Mouse (Mus musculus) E14TG2a.4 (cell line): Measurements from ENCODE around the gene Mpi.

ENCODE experiments used
- H3K27me3 ChIP-seq: 2 replicates; pipeline ENCODE4 v1.6.1; 2014; ENCODE audit warnings: low read length, control low read depth; ENCODE audit not compliant: insufficient read depth
- H3K36me3 ChIP-seq: 2 replicates; pipeline ENCODE4 v1.6.1; 2014; ENCODE audit warnings: low read length, control low read depth; ENCODE audit not compliant: insufficient read depth
- H3K4me1 ChIP-seq: replicated peaks from 2 replicates; pipeline ENCODE4 v1.6.1; 2014; ENCODE audit warnings: low read depth, low read length, control low read depth
- H3K4me3 ChIP-seq: replicated peaks from 2 replicates; pipeline ENCODE4 v1.5.1; 2014; ENCODE audit warnings: mild to moderate bottlenecking, low read length
- H3K9me3 ChIP-seq: 2 replicates; pipeline ENCODE4 v1.6.1; 2014; ENCODE audit warnings: low read length, control low read depth
- CTCF ChIP-seq: conservative IDR thresholded peaks from 2 replicates; pipeline ENCODE4 v1.5.1; 2014; ENCODE audit warnings: low read length
- NANOG ChIP-seq: IDR thresholded peaks from 2 replicates; pipeline ENCODE4 v1.6.1; 2014; ENCODE audit warnings: borderline replicate concordance, low read length, mixed read lengths
- POU5F1 ChIP-seq: IDR thresholded peaks from 2 replicates; pipeline ENCODE4 v1.6.1; 2014; ENCODE audit warnings: low read length, borderline replicate concordance

The Mpi gene

DNA sequence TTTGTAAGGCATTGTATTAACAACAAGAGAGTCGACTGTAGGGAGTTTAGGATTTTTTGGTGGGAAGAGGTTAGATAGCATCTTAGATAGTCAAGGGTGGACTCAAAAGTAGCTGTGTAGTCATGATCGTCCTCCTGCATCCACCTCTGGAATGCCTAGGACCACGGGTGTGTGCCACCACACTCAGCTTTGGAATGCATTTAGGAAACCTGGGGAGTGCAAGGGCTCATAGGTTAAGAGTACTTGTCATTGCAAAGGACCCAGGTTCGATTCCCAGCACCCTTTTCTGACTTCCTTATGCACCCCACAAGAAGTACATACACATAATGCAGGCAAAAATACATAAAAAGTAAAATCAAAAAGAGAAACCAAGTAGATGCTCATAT lies 29.7 kb downstream of the Mpi start:
- Histone ChIP-seq H3K4me3 (peak overlapping the region; percentile 98), H3K9me3 (no peaks in the 10 kb centered on the region), H3K36me3 (peaks cover 46% of the 10 kb centered on the region), H3K27me3 (no peaks in the 10 kb centered on the region), H3K4me1 (peaks cover 53% of the 10 kb centered on the region)
- TF ChIP-seq CTCF (no peak), NANOG (no peak), POU5F1 (no peak)

- TF ChIP-seq CTCF = no peak
- TF ChIP-seq POU5F1 = no peak
- TF ChIP-seq NANOG = no peak
- Histone ChIP-seq H3K36me3 (peaks cover 42% of the 10 kb centered on the region), H3K27me3 (no peaks in the 10 kb centered on the region), H3K4me1 (peaks cover 53% of the 10 kb centered on the region), H3K9me3 (no peaks in the 10 kb centered on the region), H3K4me3 (peak overlapping the region; percentile 98)
These were observed 30.3 kb downstream of the Mpi start for GRCm38 (mm10) chr9:57522114-57522860.

GRCm38 (mm10) chr9:57521056-57521911 lies 31.3 kb downstream of the Mpi start, which contains the start of gene Cox5a:
TSS of gene Cox5a (plus strand) at chr9:57521274.
- Histone ChIP-seq H3K27me3 (no peaks in the 10 kb centered on the region), H3K9me3 (no peaks in the 10 kb centered on the region), H3K4me1 (peaks cover 49% of the 10 kb centered on the region), H3K36me3 (peaks cover 33% of the 10 kb centered on the region), H3K4me3 (peak within 1 kb of the TSS; percentile 98)
- no peak for TF ChIP-seq NANOG
- TF ChIP-seq CTCF = no peak

- H3K4me3 ChIP-seq = peak overlapping the region; percentile 98
- TF ChIP-seq POU5F1 = no peak
- no peak for TF ChIP-seq CTCF
- TF ChIP-seq NANOG = no peak
These were observed 32.0 kb downstream of the Mpi start for GRCm38 (mm10) chr9:57520375-57521055.

DNA sequence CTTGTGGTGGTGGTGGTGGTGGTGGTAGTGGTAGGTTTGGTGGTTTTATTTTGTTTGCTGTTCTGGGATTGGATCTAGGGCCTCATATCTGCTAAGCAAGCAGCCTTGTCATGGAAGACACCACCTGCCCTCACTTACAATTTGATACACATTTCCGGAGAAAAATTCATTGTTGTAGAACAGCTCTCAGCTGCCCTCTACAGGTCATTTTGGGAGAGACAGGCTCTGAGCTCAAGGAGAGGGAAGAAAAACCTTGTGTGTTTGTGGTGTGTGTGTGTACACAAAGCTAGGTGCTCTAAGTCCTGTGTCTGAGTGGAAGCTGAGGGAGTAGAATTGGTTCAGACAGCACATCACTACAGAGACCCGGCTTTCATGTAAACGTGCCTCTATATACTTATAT lies 35.5 kb downstream of the Mpi start:
- Histone ChIP-seq H3K4me1 (peaks cover 32% of the 10 kb centered on the region), H3K36me3 (peaks cover 8% of the 10 kb centered on the region), H3K4me3 (no peak overlapping the region), H3K27me3 (no peaks in the 10 kb centered on the region), H3K9me3 (no peaks in the 10 kb centered on the region)
- TF ChIP-seq CTCF (peak; percentile 86), POU5F1 (no peak)

More at GRCm38 (mm10) chr9:57520375-57521055, 32.0 kb downstream of the Mpi start:
- Histone ChIP-seq H3K27me3 (no peaks in the 10 kb centered on the region), H3K36me3 (peaks cover 25% of the 10 kb centered on the region), H3K9me3 (no peaks in the 10 kb centered on the region), H3K4me1 (peaks cover 42% of the 10 kb centered on the region)

DNA sequence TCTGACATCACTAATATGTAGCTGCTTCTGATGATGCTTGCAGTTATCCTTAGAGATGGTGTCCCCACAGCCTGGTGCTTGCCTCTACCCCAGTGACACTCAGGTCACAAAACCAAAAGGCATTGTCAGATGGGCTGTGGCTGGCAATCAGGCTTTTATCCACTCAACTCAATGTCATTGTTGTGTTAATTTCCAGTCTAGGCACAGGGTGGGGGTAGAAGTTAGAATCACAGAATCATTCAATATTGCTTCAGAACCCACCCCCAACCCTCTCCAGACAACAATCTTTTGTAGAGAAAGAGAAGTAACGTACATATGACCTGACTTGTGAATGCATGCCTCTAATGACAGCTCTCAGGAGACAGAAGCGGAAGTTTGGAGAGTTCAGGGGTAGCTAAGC lies 42.0 kb downstream of the Mpi start:
- H3K4me3 ChIP-seq = peak overlapping the region; percentile 51
- H3K4me1 ChIP-seq = peaks cover 63% of the 10 kb centered on the region
- TF ChIP-seq POU5F1 (0 out of 2 replicates have a peak, but pooled peaks have one; percentile 55), CTCF (no peak), NANOG (peak; percentile 87)
- no peaks in the 10 kb centered on the region for H3K9me3 ChIP-seq
- H3K36me3 ChIP-seq = peaks cover 3% of the 10 kb centered on the region; the same call in 1 of the 2 replicates
- H3K27me3 ChIP-seq = no peaks in the 10 kb centered on the region

GRCm38 (mm10) chr9:57505700-57506099 lies 46.9 kb downstream of the Mpi start:
- Histone ChIP-seq H3K27me3 (0 out of 2 replicates have a peak, but pooled peaks cover 2% of the 10 kb centered on the region), H3K9me3 (no peaks in the 10 kb centered on the region), H3K4me1 (peaks cover 72% of the 10 kb centered on the region), H3K36me3 (peaks cover 6% of the 10 kb centered on the region), H3K4me3 (peak overlapping the region; percentile 88)
- no peak for TF ChIP-seq CTCF
- TF ChIP-seq POU5F1 = no peak
- TF ChIP-seq NANOG = no peak

DNA sequence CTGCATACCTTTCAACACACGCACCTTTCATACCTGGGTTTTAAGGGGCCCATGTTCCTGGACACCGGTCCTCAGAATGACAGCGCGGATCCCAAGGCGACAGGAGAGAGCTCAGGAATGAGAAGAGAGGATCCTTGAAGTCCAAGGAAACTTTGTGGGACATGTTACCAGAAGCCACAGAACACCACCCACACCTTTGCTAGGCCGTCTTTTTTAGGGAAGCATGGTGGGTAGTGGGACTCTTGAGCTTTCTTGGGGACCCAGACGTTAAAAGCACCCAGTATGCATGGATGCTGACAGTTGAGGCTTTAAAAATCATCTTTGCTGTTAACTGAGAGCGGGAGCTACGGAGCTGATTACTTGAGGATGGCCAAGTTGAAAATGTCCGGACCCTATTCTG lies 47.7 kb downstream of the Mpi start:
- peaks cover 12% of the 10 kb centered on the region for H3K36me3 ChIP-seq
- H3K4me3 ChIP-seq = peak overlapping the region; percentile 88
- TF ChIP-seq POU5F1 = no peak
- TF ChIP-seq CTCF = no peak
- TF ChIP-seq NANOG = no peak

More for the DNA sequence above, 47.7 kb downstream of the Mpi start:
- no peaks in the 10 kb centered on the region for H3K9me3 ChIP-seq
- H3K4me1 ChIP-seq = peaks cover 72% of the 10 kb centered on the region
- 0 out of 2 replicates have a peak, but pooled peaks cover 2% of the 10 kb centered on the region for H3K27me3 ChIP-seq
